Mouse (Mus musculus) adrenal gland, postnatal 36 days (tissue): ENCODE data around the gene Ercc2. TPM values are rescaled to one million over a fixed set of nuclear protein-coding genes. Genes with fewer than 3 reads are reported as not detected.

Experiments
- DNase-seq, 2 experiments: peaks; one replicate each; pipeline ENCODE4 v3.0.0; 2021; ENCODE audit warnings: mixed read lengths in 1 of 2
- long read RNA-seq, 2 experiments: library from polyadenylated mRNA; stranded (forward); transcript quantifications; one replicate each; pipeline ENCODE4 v2.0.0; 2021; ENCODE audit warnings: borderline sequencing depth in 2 of 2
- total RNA-seq, 2 experiments: library from RNA; stranded (reverse); gene quantifications; 2 replicates each; pipeline ENCODE4 v1.2.3; 2021

Ercc2 gene
- 10 to 100 TPM; 29.7 to 32.8 TPM for total RNA-seq
- long read RNA-seq, experiment 1, transcript Ercc2-201 (23 exons, 3,578 nt) = major isoform, 21 of 33 reads
- long read RNA-seq, experiment 1, partial matches to known transcripts = 6 of 33 reads
- long read RNA-seq, experiment 1, other reads (novel, unspliced or antisense) = 4 of 33 reads
- long read RNA-seq, experiment 2, partial matches to known transcripts = 3 of 10 reads
- long read RNA-seq, experiment 2, other reads (novel, unspliced or antisense) = 3 of 10 reads

- peak; percentile 99 to 100 for DNase-seq
Observed at GRCm38 (mm10) chr7:19381377-19382165, at the start of gene Ercc2. Gene Ercc2, plus strand, starts transcription at chr7:19382010.

DNA sequence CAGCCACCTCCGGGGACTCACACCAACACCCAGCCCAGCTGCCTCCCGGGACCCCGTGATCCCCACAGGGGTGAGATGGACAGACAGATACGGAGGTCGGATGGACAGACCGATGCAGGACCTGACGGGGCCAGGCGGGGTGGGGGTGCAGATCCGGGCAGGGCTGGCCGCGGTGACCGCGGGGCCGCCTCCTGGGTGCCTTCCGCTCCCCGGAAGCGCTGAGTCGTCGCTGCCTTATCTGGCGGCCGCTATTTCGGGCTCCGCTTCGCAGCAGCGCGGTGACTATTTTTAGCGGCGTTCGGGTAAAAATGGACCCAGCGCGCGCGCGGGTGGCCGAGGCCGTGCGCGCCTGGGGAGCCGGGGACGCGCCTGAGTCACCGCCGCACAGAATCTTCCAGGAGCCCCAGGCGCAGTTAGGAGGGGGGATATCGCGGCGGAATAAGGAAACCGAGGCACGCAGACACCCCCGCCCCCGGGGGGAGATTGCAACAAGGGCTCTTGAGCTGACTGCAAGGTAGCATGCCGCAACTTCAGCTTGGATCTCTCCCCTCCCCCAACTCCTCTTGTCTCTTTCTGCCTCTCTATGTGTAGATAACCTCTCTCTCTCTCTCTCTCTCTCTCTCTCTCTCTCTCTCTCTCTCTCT is 49.0 kb upstream of the Ercc2 start:
- DNase-seq = peak; percentile 88 to 91

DNA sequence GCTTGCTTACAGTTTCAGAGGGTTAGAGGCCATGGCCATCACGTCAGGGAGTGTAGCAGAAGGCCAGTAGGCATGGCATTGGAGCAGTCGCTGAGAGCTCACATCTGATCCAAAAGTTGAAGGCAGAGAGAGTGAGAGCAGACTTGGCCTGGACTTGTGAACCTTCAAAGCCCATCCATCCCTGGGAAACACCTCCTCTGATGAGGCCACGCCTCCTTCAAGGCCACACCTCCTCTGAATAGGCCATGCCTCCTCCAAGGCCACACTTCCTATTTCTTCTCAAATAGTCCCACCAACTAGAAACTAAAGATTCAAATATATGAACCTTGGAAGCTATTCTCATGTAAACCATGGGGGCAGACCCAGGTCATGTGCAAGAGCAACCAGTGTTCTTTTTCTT is 46.2 kb upstream of the Ercc2 start:
- no peak for DNase-seq

- no peak for DNase-seq
Observed at GRCm38 (mm10) chr7:19337122-19337521, 44.7 kb upstream of the Ercc2 start.

GRCm38 (mm10) chr7:19338060-19338459 is 43.8 kb upstream of the Ercc2 start:
- DNase-seq = no peak

DNA sequence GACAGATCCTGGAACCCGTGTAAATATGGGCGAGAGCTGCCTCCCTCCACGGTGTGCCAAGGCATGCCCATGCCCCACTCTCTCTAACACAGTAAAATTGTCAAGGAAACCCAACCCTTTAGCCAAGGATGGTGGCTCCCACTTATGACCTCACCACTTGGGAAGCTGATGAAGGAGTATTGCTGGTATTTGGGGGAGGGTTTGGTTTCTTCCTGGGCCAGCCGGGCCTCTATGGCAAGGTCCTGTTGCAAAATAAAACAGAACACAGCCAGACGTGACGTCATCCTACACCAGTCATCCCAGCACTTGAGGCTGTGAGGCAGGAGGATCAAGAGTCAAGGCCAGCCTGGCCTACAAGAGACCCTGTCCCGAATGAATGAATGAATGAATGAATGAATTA is 43.2 kb upstream of the Ercc2 start:
- no peak for DNase-seq

GRCm38 (mm10) chr7:19341250-19341649 is 40.6 kb upstream of the Ercc2 start:
- DNase-seq = no peak

DNA sequence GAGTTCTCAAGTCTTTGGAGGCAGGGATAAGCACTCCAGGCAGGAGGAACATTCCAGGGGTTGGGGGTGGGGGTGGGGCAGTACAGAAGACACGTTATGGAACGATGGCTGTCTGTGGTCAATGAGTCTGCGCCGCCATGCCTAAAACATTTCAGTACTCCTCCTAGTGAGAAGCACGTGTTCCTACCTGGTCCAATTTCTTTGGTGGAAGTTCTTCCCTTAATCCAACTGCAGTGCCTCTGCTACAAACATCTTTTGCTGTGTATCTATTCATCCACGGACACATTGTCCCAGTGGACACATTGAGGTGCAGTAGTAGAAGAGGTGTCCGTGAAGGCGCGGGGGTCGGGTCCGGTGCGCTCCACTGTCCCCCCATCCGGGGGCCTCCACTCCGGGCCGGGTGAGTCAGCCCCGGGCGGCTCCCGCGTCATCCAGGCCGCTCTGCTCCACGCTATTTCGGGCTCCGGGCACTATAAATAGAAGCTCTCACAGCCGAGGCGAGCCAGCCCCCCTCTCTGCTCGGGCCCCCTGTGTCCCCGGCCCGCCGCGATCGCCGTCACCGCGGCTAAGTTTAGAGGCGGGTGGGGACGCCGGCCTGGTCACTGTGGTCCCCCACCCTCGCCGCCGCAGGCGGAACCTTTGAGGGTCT is 39.9 kb upstream of the Ercc2 start:
- peak; percentile 50 to 56 for DNase-seq

- peak; percentile 89 for DNase-seq
Observed at GRCm38 (mm10) chr7:19342481-19343027, 39.3 kb upstream of the Ercc2 start.

DNA sequence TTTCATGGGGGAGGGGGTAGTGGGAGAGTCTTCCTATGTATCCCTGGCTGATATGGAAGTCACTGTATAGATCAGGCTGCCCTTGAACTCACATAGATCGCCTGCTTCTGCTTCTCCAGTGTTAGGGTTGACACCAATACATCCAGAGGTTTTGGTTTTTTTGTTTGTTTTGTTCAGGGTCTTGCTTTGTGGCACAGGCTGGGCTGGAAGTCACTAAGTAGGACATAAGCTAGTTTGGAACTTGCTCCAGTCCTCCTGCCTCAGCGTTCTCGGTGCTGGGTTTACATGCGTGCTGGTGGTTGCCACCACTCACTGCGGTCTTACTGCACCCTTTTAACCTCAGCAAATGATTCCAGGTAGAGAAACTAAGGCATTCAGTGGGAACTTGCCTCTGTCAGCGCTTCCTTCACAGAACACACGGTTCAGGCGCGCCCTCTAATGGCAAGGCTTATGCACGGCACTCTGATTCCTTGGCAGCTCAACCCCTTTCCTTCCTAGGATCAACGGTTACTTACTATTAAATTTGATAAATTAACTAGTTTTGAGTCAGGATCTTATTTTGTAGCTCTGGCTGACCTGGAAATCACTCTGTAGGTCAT is 38.5 kb upstream of the Ercc2 start:
- DNase-seq = peak; percentile 77 to 78

- no peak for DNase-seq
Observed at GRCm38 (mm10) chr7:19344237-19344847, 37.5 kb upstream of the Ercc2 start, which contains the start of gene Ercc1. Gene Ercc1, plus strand, starts transcription at chr7:19344778.

GRCm38 (mm10) chr7:19344938-19345471 is 36.8 kb upstream of the Ercc2 start:
- DNase-seq = peak; percentile 94 to 96

- no peak for DNase-seq
Observed at GRCm38 (mm10) chr7:19349188-19349915, 32.5 kb upstream of the Ercc2 start.

GRCm38 (mm10) chr7:19350221-19350620 is 31.6 kb upstream of the Ercc2 start:
- DNase-seq = no peak

DNA sequence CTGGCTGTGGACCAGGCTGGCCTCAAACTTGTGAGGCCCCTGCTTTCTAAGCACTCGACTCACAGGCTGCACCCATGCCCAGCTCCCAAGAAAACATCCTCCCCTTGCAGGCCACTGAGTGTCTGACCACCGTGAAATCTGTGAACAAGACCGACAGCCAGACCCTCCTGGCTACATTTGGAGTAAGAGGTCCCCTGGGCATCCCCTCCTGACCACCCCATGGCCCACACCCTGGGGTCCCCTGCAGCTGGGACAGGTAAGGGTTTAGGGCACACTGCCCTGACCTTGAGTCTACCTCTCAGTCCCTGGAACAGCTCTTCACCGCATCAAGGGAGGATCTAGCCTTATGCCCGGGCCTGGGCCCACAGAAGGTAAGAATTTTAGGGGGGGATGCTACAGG is 26.8 kb upstream of the Ercc2 start:
- DNase-seq = no peak

DNA sequence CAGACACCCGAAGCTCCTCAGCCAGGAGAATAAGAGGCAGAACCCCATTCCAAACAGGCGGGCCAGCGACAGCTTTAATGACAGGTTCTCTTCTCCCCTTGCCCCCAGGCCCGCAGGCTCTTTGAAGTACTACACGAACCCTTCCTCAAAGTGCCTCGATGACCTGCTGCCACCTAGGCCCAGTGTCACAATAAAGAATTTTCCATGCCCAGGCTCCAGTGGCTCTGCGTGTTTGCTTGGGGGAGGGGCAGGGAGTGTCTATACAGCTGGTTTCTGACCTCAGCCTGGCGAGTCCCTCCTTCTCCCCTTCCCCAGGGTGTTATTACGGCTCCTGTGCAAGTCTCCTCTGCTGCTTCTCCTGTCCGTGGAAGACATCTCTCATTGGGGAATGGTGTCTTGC is 25.5 kb upstream of the Ercc2 start:
- no peak for DNase-seq

- no peak for DNase-seq
Observed at GRCm38 (mm10) chr7:19357381-19358375, 24.1 kb upstream of the Ercc2 start.

DNA sequence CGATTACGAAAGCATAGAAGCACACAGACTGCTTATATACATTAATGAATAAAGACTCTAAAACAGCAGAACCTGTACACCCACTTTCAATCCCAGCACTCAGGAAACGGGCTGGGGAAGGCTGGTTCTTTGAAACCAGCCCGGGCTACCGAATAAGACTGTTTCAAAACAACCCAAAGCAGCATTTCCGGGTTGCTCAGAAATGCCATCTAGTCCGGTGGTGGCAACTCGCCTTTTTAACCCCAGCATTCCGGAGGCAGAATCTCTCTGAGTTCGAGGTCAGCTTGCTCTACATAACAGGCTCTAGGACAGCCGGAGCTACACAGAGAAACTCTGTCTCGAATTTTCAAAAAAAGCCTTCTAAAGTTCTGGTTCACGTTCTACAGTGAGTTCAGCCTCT is 23.2 kb upstream of the Ercc2 start:
- DNase-seq = no peak

DNA sequence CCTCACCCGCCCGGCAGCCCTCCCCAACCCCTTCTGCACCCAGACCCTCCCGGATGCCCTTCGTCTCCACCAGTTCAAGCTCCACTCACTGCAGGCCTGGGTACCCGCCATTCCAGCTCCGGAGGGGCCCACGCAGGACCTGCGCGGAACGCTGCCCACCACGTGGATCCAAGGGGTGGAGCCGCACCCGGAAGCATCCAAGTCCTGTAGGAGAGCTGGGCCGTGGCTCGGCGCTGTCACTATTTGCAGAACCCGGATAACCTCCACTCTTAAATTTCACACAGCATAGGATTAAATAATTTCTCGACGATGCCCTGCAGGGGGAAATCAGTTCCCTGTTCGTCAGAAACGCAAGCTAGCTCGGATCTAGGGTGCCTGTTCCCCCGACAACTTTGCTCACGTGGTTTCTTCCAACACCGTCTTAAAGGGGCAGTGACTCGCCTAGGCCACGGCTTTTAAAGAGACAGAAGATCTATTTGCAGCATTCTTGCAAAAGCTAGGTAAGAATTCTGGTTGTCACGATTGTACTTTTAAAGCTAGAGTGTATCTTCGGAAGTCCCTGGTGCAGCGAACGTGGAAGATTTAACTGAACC is 22.4 kb upstream of the Ercc2 start, which contains the start of the genes Cd3eap and Ppp1r13l:
Gene Cd3eap (minus strand): TSS at position 185 of the 593 bp plus-strand sequence.
Gene Ppp1r13l (plus strand): TSS at position 451 of the 593 bp plus-strand sequence.
- DNase-seq = peak; percentile 89 to 93
